9 mouse cellular contexts compared by ENCODE assay signal in the genomic region with DNA sequence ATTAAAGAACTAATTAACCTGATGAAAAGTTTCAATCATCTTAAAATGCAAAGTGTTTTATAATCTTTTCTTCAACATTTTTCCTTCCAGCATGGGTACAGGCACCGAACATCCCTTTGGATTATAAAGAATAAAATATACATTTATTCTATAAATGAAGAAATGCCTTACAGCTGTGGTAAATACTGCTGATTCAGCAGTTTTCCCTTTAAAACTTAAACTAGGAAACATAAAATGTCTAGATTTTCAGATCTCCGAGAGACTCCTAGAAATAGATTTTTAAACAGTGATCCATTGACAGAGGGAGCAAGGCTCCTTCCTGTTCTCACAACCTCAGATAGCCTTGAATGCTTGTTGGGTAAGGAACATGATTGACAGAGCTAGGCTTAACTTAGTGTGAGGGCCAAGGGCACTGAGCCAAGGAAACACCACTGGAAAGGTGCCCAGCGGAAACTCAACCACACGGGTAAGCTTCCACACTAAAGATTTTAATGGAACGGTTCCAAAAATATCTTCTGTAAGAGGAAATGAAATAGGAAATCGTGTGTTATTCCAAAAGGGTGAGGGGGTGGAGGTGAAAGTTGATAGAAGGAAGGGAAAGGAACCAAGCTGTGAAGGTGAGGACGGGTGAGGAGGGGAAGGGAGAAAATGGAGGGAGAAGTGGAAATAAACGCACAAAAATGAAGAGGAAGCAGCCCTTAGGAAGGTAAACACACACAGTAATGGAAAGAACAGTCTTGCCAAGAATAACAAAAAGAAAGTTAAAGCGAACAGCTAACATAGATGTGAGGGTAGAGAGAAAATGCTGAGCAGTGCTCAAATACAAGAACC.
DNase-seq lines count a peak whose midpoint lies in the region; ATAC-seq and TF ChIP-seq lines count a peak whose summit lies in the region.
"Had no signal": no experiment of that assay in that cellular context is flagged by ENCODE, and none has a peak within 500 bp of the region (broad histone marks: within the 10 kb centered on the region; RNA-seq: fewer than 3 reads in every experiment).

No protein-coding gene starts in this region.

- no peak overlapping the region for H3K4me2 ChIP-seq in embryonic facial prominence, embryonic 11.5 days (ENCODE audit: low read depth, low read length)
- H3K4me2 ChIP-seq in forebrain, postnatal 0 days (ENCODE audit: low read depth), result no peak overlapping the region
- peak overlapping the region; percentile 20; the same call in 1 of the 2 replicates for H3K4me2 ChIP-seq in intestine, embryonic 14.5 days (ENCODE audit: low read length)
- no peak overlapping the region for H3K4me2 ChIP-seq in liver, postnatal 0 days (ENCODE audit: low read depth, low read length)
- H3K4me2 ChIP-seq: neural tube, embryonic 12.5 days had no signal

- no peaks in the 10 kb centered on the region for H3K4me1 ChIP-seq in embryonic facial prominence, embryonic 11.5 days (ENCODE audit: control insufficient read depth, insufficient read depth, low read length)
- no peaks in the 10 kb centered on the region for H3K4me1 ChIP-seq in embryonic facial prominence, embryonic 10.5 days
- no peaks in the 10 kb centered on the region for H3K4me1 ChIP-seq in ES-E14 (ENCODE audit: control insufficient read depth in 2 of 2, insufficient read depth in 2 of 2, low read length in 2 of 2, poor library complexity in 1 of 2)
- H3K4me1 ChIP-seq in forebrain, postnatal 0 days (ENCODE audit: insufficient read depth), result no peaks in the 10 kb centered on the region
- peaks cover 8% of the 10 kb centered on the region for H3K4me1 ChIP-seq in intestine, embryonic 14.5 days (replicated peaks; ENCODE audit: control insufficient read depth, insufficient read depth, low read length)
- no peaks in the 10 kb centered on the region for H3K4me1 ChIP-seq in liver, postnatal 0 days (ENCODE audit: insufficient read depth)
- H3K4me1 ChIP-seq: neural tube, embryonic 12.5 days had no signal

- no peak overlapping the region for H3K4me3 ChIP-seq in embryonic facial prominence, embryonic 11.5 days (ENCODE audit: low read depth, low read length)
- H3K4me3 ChIP-seq in embryonic facial prominence, embryonic 10.5 days, result no peak overlapping the region
- H3K4me3 ChIP-seq in ES-E14 (ENCODE audit: insufficient read depth in 1 of 2, low read depth in 1 of 2, low read length in 2 of 2, poor library complexity in 1 of 2, severe bottlenecking in 1 of 2), result no peak overlapping the region
- H3K4me3 ChIP-seq in forebrain, postnatal 0 days (ENCODE audit: low read depth, low read length), result no peak overlapping the region
- no peak overlapping the region for H3K4me3 ChIP-seq in intestine, embryonic 14.5 days (ENCODE audit: low read depth, low read length)
- H3K4me3 ChIP-seq in liver, postnatal 0 days (ENCODE audit: low read depth, low read length), result no peak overlapping the region
- H3K4me3 ChIP-seq in left cerebral cortex, adult 2 months, result no peak overlapping the region
- H3K4me3 ChIP-seq: neural tube, embryonic 12.5 days had no signal

- H3K36me3 ChIP-seq in embryonic facial prominence, embryonic 11.5 days (replicated peaks; ENCODE audit: control insufficient read depth, insufficient read depth, low read depth, low read length), result no peaks in the 10 kb centered on the region
- no peaks in the 10 kb centered on the region for H3K36me3 ChIP-seq in embryonic facial prominence, embryonic 10.5 days (replicated peaks)
- H3K36me3 ChIP-seq in ES-E14 (ENCODE audit: control insufficient read depth, insufficient read depth, low read length, poor library complexity, severe bottlenecking), result no peaks in the 10 kb centered on the region
- H3K36me3 ChIP-seq in forebrain, postnatal 0 days (ENCODE audit: insufficient read depth), result no peaks in the 10 kb centered on the region
- H3K36me3 ChIP-seq in intestine, embryonic 14.5 days (ENCODE audit: control insufficient read depth, insufficient read depth, low read length), result no peaks in the 10 kb centered on the region
- H3K36me3 ChIP-seq in liver, postnatal 0 days (replicated peaks; ENCODE audit: insufficient read depth, low read length), result no peaks in the 10 kb centered on the region
- H3K36me3 ChIP-seq: neural tube, embryonic 12.5 days had no signal

- TF ChIP-seq EP300 in liver, postnatal 0 days (IDR thresholded peaks at IDR 0.05; ENCODE audit: low read depth), result no peak

- no peak overlapping the region for H3K9ac ChIP-seq in embryonic facial prominence, embryonic 11.5 days (replicated peaks; ENCODE audit: low read length)
- H3K9ac ChIP-seq in ES-E14 (ENCODE audit: insufficient read depth, low read depth, low read length, poor library complexity, severe bottlenecking), result no peak overlapping the region
- H3K9ac ChIP-seq in forebrain, postnatal 0 days, result no peak overlapping the region
- H3K9ac ChIP-seq in intestine, embryonic 14.5 days (ENCODE audit: low read length), result no peak overlapping the region
- no peak overlapping the region for H3K9ac ChIP-seq in liver, postnatal 0 days (replicated peaks)
- H3K9ac ChIP-seq: neural tube, embryonic 12.5 days had no signal

- no peak overlapping the region for H3K27ac ChIP-seq in embryonic facial prominence, embryonic 11.5 days (replicated peaks; ENCODE audit: low read depth, low read length)
- H3K27ac ChIP-seq in embryonic facial prominence, embryonic 10.5 days (replicated peaks), result no peak overlapping the region
- H3K27ac ChIP-seq in ES-E14 (ENCODE audit: insufficient read depth, low read depth, low read length, poor library complexity, severe bottlenecking), result no peak overlapping the region
- no peak overlapping the region for H3K27ac ChIP-seq in forebrain, postnatal 0 days (ENCODE audit: low read depth, low read length)
- 0 out of 2 replicates have a peak overlapping the region, but pooled peaks have one; percentile 18 for H3K27ac ChIP-seq in intestine, embryonic 14.5 days (ENCODE audit: low read depth)
- H3K27ac ChIP-seq in liver, postnatal 0 days (ENCODE audit: low read depth), result no peak overlapping the region
- no peak overlapping the region for H3K27ac ChIP-seq in left cerebral cortex, adult 2 months
- H3K27ac ChIP-seq: neural tube, embryonic 12.5 days had no signal

- no peak for ATAC-seq in embryonic facial prominence, embryonic 11.5 days (replicated peaks; ENCODE audit: insufficient number of reproducible peaks, low FRiP score, low TSS enrichment, low read depth)
- no peak for ATAC-seq in forebrain, postnatal 0 days
- ATAC-seq in intestine, embryonic 14.5 days (replicated peaks; ENCODE audit: low FRiP score, low TSS enrichment, low read depth), result no peak
- ATAC-seq in liver, postnatal 0 days, result peak; percentile 55

- in situ Hi-C loops in ES-E14 (cut with MboI; ENCODE audit: low sequenced_read_pairs in 2 of 2, unreplicated experiment in 2 of 2), result no loop called here

- no peaks in the 10 kb centered on the region for H3K9me3 ChIP-seq in embryonic facial prominence, embryonic 11.5 days (replicated peaks; ENCODE audit: control insufficient read depth, low read length)
- H3K9me3 ChIP-seq in embryonic facial prominence, embryonic 10.5 days, result no peaks in the 10 kb centered on the region
- H3K9me3 ChIP-seq in ES-E14 (ENCODE audit: control insufficient read depth, insufficient read depth, low read depth, low read length), result no peaks in the 10 kb centered on the region
- no peaks in the 10 kb centered on the region for H3K9me3 ChIP-seq in forebrain, postnatal 0 days (ENCODE audit: low read length)
- H3K9me3 ChIP-seq in intestine, embryonic 14.5 days (ENCODE audit: control insufficient read depth, low read length), result 0 out of 2 replicates have a peak, but pooled peaks cover 2% of the 10 kb centered on the region
- H3K9me3 ChIP-seq in liver, postnatal 0 days (ENCODE audit: low read length), result no peaks in the 10 kb centered on the region
- H3K9me3 ChIP-seq: neural tube, embryonic 12.5 days had no signal

- peak; percentile 12 for DNase-seq in embryonic facial prominence, embryonic 11.5 days (ENCODE audit: low spot score)
- no peak for DNase-seq in embryonic facial prominence, embryonic 10.5 days (ENCODE audit: low spot score)
- no peak for DNase-seq in ES-E14 (ENCODE audit: low read depth, low spot score)
- DNase-seq in forebrain, postnatal 0 days, result peak; percentile 29
- DNase-seq in intestine, embryonic 14.5 days (ENCODE audit: low spot score), result no peak
- DNase-seq in liver, postnatal 0 days, result peak; percentile 44
- DNase-seq in neural tube, embryonic 10.5 days (ENCODE audit: extremely low spot score, low spot score), result no peak
- DNase-seq in left cerebral cortex, adult 2 months (ENCODE audit: extremely low spot score in 1 of 2, low spot score in 2 of 2), result no peak

- WGBS in embryonic facial prominence, embryonic 11.5 days, result 63% methylated on average over 9 of the region's 9 CpGs
- WGBS in embryonic facial prominence, embryonic 10.5 days, result 73% methylated on average over 9 of the region's 9 CpGs
- WGBS in forebrain, postnatal 0 days, result 39% methylated on average over 9 of the region's 9 CpGs
- 38% methylated on average over 9 of the region's 9 CpGs for WGBS in intestine, embryonic 14.5 days
- 56% methylated on average over 9 of the region's 9 CpGs for WGBS in liver, postnatal 0 days (ENCODE audit: insufficient replicate concordance)

- TF ChIP-seq CTCF in forebrain, postnatal 0 days (IDR thresholded peaks at IDR 0.05; ENCODE audit: low read depth), result no peak
- no peak for TF ChIP-seq CTCF in liver, postnatal 0 days (IDR thresholded peaks at IDR 0.05; ENCODE audit: low read depth)
- TF ChIP-seq CTCF in left cerebral cortex, adult 2 months (IDR thresholded peaks at IDR 0.05), result no peak

- no peaks in the 10 kb centered on the region for H3K27me3 ChIP-seq in embryonic facial prominence, embryonic 11.5 days (ENCODE audit: control insufficient read depth, insufficient read depth, low read length)
- no peaks in the 10 kb centered on the region for H3K27me3 ChIP-seq in embryonic facial prominence, embryonic 10.5 days (replicated peaks; ENCODE audit: low read depth, poor library complexity, severe bottlenecking)
- no peaks in the 10 kb centered on the region for H3K27me3 ChIP-seq in forebrain, postnatal 0 days (ENCODE audit: insufficient read depth, low read length)
- H3K27me3 ChIP-seq in intestine, embryonic 14.5 days (replicated peaks; ENCODE audit: control insufficient read depth, insufficient read depth, low read length), result no peaks in the 10 kb centered on the region
- no peaks in the 10 kb centered on the region for H3K27me3 ChIP-seq in liver, postnatal 0 days (ENCODE audit: insufficient read depth, low read length)
- H3K27me3 ChIP-seq: neural tube, embryonic 12.5 days had no signal

- intact Hi-C loops in left cerebral cortex, adult 2 months (cut with DNase I), result no loop called here

TF ChIP-seq in ES-E14, 5 proteins besides CTCF, POLR2A, EP300 and RAD21:
- no peak for TF ChIP-seq ZC3H11A (IDR thresholded peaks at IDR 0.05; ENCODE audit: borderline replicate concordance, low read depth, low read length)
- TF ChIP-seq MAFK (IDR thresholded peaks at IDR 0.05; ENCODE audit: insufficient read depth, low read depth, low read length), result peak; percentile 99
- no peak for TF ChIP-seq HCFC1 (IDR thresholded peaks at IDR 0.05; ENCODE audit: borderline replicate concordance, insufficient read depth, low read length)
- TF ChIP-seq CHD2 (IDR thresholded peaks at IDR 0.05; ENCODE audit: low read depth, low read length), result no peak
TF ChIP-seq in ES-E14: peak in this region for 1.

Comparison
In these comparisons a context has a peak if more than half of its experiments do, and no peak if none do; other contexts are left out.
1. DNase-seq: peak in embryonic facial prominence, embryonic 11.5 days (single experiment), forebrain, postnatal 0 days (single experiment) and liver, postnatal 0 days (single experiment); none in embryonic facial prominence, embryonic 10.5 days (single experiment), ES-E14 (single experiment), intestine, embryonic 14.5 days (single experiment), neural tube, embryonic 10.5 days (single experiment) and left cerebral cortex, adult 2 months (0 of 2).